Mouse (Mus musculus): Measurements from ENCODE around the gene Trnp1. TPM values are rescaled to one million over a fixed set of nuclear protein-coding genes. Genes with fewer than 3 reads are reported as not detected.

Gene Trnp1
- total RNA-seq, 1 experiment = 0.94 TPM

- Histone ChIP-seq H3K4me1 (ENCODE audit: control insufficient read depth in 2 of 2, insufficient read depth in 2 of 2, low read length in 2 of 2, poor library complexity in 1 of 2) (peaks cover 3 to 15% of the 10 kb centered on the region in 2 experiments; a peak in 2 of 4 replicates), H3K9ac (ENCODE audit: insufficient read depth, low read depth, low read length, poor library complexity, severe bottlenecking) (no peak overlapping the region), H3K9me3 (ENCODE audit: control insufficient read depth, insufficient read depth, low read depth, low read length) (no peaks in the 10 kb centered on the region), H3K27ac (ENCODE audit: insufficient read depth, low read depth, low read length, poor library complexity, severe bottlenecking) (no peak overlapping the region), H3K36me3 (ENCODE audit: control insufficient read depth, insufficient read depth, low read length, poor library complexity, severe bottlenecking) (peaks cover 56% of the 10 kb centered on the region), H3K4me3 (ENCODE audit: insufficient read depth in 1 of 2, low read depth in 1 of 2, low read length in 2 of 2, poor library complexity in 1 of 2, severe bottlenecking in 1 of 2) (no peak overlapping the region)
- in situ Hi-C loops (cut with MboI; ENCODE audit: low sequenced_read_pairs in 2 of 2, unreplicated experiment in 2 of 2) = no loop called here
- TF ChIP-seq HCFC1 (IDR thresholded peaks at IDR 0.05; ENCODE audit: borderline replicate concordance, insufficient read depth, low read length) (no peak), MAFK (IDR thresholded peaks at IDR 0.05; ENCODE audit: insufficient read depth, low read depth, low read length) (no peak), CHD2 (IDR thresholded peaks at IDR 0.05; ENCODE audit: low read depth, low read length) (no peak), ZC3H11A (IDR thresholded peaks at IDR 0.05; ENCODE audit: borderline replicate concordance, low read depth, low read length) (no peak), ZNF384 (IDR thresholded peaks at IDR 0.05; ENCODE audit: low read depth, low read length) (no peak)
- DNase-seq (ENCODE audit: low read depth, low spot score) = no peak
Observed at GRCm38 (mm10) chr4:133532777-133533176, 34.4 kb upstream of the Trnp1 start.

DNA sequence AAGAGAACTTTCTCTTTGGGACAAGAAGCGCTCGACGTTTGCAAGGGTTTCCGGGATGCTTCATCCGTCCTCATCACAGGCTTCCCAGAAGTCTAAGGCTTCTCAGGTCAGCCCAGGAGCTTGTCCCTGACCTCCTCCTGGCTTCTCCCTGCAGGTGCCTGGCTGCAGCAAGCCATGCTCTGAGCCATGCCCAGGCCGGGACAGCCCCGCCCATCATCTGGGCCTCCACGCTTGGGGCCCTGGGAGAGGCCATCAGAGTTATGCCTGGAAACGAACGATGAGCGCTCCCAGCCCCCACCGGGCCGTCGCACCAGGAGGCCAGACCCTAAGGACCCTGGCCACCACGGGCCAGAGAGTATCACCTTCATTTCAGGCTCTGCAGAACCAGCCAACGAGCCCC is 29.4 kb upstream of the Trnp1 start:
- TF ChIP-seq ZNF384 (IDR thresholded peaks at IDR 0.05; ENCODE audit: low read depth, low read length) (no peak), CHD2 (IDR thresholded peaks at IDR 0.05; ENCODE audit: low read depth, low read length) (no peak), ZC3H11A (IDR thresholded peaks at IDR 0.05; ENCODE audit: borderline replicate concordance, low read depth, low read length) (no peak), MAFK (IDR thresholded peaks at IDR 0.05; ENCODE audit: insufficient read depth, low read depth, low read length) (no peak), HCFC1 (IDR thresholded peaks at IDR 0.05; ENCODE audit: borderline replicate concordance, insufficient read depth, low read length) (no peak)
- no peak for DNase-seq (ENCODE audit: low read depth, low spot score)
- Histone ChIP-seq H3K9me3 (ENCODE audit: control insufficient read depth, insufficient read depth, low read depth, low read length) (no peaks in the 10 kb centered on the region), H3K27ac (ENCODE audit: insufficient read depth, low read depth, low read length, poor library complexity, severe bottlenecking) (no peak overlapping the region), H3K36me3 (ENCODE audit: control insufficient read depth, insufficient read depth, low read length, poor library complexity, severe bottlenecking) (peaks cover 12% of the 10 kb centered on the region; the same call in 1 of the 2 replicates), H3K4me1 (ENCODE audit: control insufficient read depth in 2 of 2, insufficient read depth in 2 of 2, low read length in 2 of 2, poor library complexity in 1 of 2) (peaks cover 3 to 7% of the 10 kb centered on the region in 2 experiments; a peak in 2 of 4 replicates), H3K4me3 (ENCODE audit: insufficient read depth in 1 of 2, low read depth in 1 of 2, low read length in 2 of 2, poor library complexity in 1 of 2, severe bottlenecking in 1 of 2) (no peak overlapping the region), H3K9ac (ENCODE audit: insufficient read depth, low read depth, low read length, poor library complexity, severe bottlenecking) (no peak overlapping the region)
- in situ Hi-C loops (cut with MboI; ENCODE audit: low sequenced_read_pairs in 2 of 2, unreplicated experiment in 2 of 2) = no loop called here

GRCm38 (mm10) chr4:133521502-133521901 is 23.2 kb upstream of the Trnp1 start:
- Histone ChIP-seq H3K4me1 (ENCODE audit: control insufficient read depth in 2 of 2, insufficient read depth in 2 of 2, low read length in 2 of 2, poor library complexity in 1 of 2) (0 out of 4 replicates have a peak, but pooled peaks cover 0 to 2% of the 10 kb centered on the region in 2 experiments), H3K36me3 (ENCODE audit: control insufficient read depth, insufficient read depth, low read length, poor library complexity, severe bottlenecking) (no peaks in the 10 kb centered on the region), H3K27ac (ENCODE audit: insufficient read depth, low read depth, low read length, poor library complexity, severe bottlenecking) (no peak overlapping the region), H3K4me3 (ENCODE audit: insufficient read depth in 1 of 2, low read depth in 1 of 2, low read length in 2 of 2, poor library complexity in 1 of 2, severe bottlenecking in 1 of 2) (no peak overlapping the region), H3K9me3 (ENCODE audit: control insufficient read depth, insufficient read depth, low read depth, low read length) (no peaks in the 10 kb centered on the region), H3K9ac (ENCODE audit: insufficient read depth, low read depth, low read length, poor library complexity, severe bottlenecking) (no peak overlapping the region)
- TF ChIP-seq CHD2 (IDR thresholded peaks at IDR 0.05; ENCODE audit: low read depth, low read length) (no peak), ZNF384 (IDR thresholded peaks at IDR 0.05; ENCODE audit: low read depth, low read length) (no peak), MAFK (IDR thresholded peaks at IDR 0.05; ENCODE audit: insufficient read depth, low read depth, low read length) (no peak), ZC3H11A (IDR thresholded peaks at IDR 0.05; ENCODE audit: borderline replicate concordance, low read depth, low read length) (no peak), HCFC1 (IDR thresholded peaks at IDR 0.05; ENCODE audit: borderline replicate concordance, insufficient read depth, low read length) (no peak)
- in situ Hi-C loops (cut with MboI; ENCODE audit: low sequenced_read_pairs in 2 of 2, unreplicated experiment in 2 of 2) = no loop called here
- no peak for DNase-seq (ENCODE audit: low read depth, low spot score)

GRCm38 (mm10) chr4:133519369-133519665 is 21.0 kb upstream of the Trnp1 start:
- no peaks in the 10 kb centered on the region for H3K36me3 ChIP-seq (ENCODE audit: control insufficient read depth, insufficient read depth, low read length, poor library complexity, severe bottlenecking)
- DNase-seq (ENCODE audit: low read depth, low spot score) = no peak
- TF ChIP-seq CHD2 (IDR thresholded peaks at IDR 0.05; ENCODE audit: low read depth, low read length) = no peak
- TF ChIP-seq ZNF384 (IDR thresholded peaks at IDR 0.05; ENCODE audit: low read depth, low read length) = no peak
- no peak for TF ChIP-seq HCFC1 (IDR thresholded peaks at IDR 0.05; ENCODE audit: borderline replicate concordance, insufficient read depth, low read length)
- no peak for TF ChIP-seq MAFK (IDR thresholded peaks at IDR 0.05; ENCODE audit: insufficient read depth, low read depth, low read length)
- TF ChIP-seq ZC3H11A (IDR thresholded peaks at IDR 0.05; ENCODE audit: borderline replicate concordance, low read depth, low read length) = no peak
- H3K4me1 ChIP-seq (ENCODE audit: control insufficient read depth in 2 of 2, insufficient read depth in 2 of 2, low read length in 2 of 2, poor library complexity in 1 of 2) = 0 out of 4 replicates have a peak, but pooled peaks cover 0 to 2% of the 10 kb centered on the region in 2 experiments
- H3K9me3 ChIP-seq (ENCODE audit: control insufficient read depth, insufficient read depth, low read depth, low read length) = no peaks in the 10 kb centered on the region
- in situ Hi-C loops (cut with MboI; ENCODE audit: low sequenced_read_pairs in 2 of 2, unreplicated experiment in 2 of 2) = no loop called here
- H3K27ac ChIP-seq (ENCODE audit: insufficient read depth, low read depth, low read length, poor library complexity, severe bottlenecking) = peak overlapping the region; percentile 13; the same call in 1 of the 2 replicates
- peak overlapping the region; percentile 87 for H3K9ac ChIP-seq (ENCODE audit: insufficient read depth, low read depth, low read length, poor library complexity, severe bottlenecking)
- H3K4me3 ChIP-seq (ENCODE audit: insufficient read depth in 1 of 2, low read depth in 1 of 2, low read length in 2 of 2, poor library complexity in 1 of 2, severe bottlenecking in 1 of 2) = peak overlapping the region; percentile 74 to 98
